Mouse (Mus musculus) B cell, adult 2 months (primary cell): ENCODE data around the gene Bahcc1.

Source experiments
- DNase-seq, 2 experiments: peaks; one replicate each; pipeline ENCODE4 v3.0.0; 2022

Bahcc1 gene

DNA sequence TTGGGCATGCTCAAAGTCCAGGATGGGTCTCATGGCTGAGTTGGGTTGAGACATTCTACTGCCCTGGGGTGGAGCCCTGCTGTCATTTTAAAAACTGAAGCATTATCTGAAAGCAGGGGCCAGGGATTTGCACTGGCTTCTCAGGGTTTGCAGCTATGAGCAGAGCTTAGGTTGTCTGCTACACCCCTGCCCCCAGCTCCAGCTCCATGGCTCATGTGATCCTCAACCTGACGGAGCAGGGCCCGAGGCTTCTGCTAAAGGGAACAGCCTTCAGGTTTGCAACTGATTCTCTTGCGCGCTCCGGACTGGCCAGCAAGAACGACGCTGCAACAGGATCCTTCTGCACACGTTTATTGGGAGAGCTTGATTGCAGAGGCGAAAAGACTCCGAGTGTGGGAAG, 87.4 kb downstream of the Bahcc1 start:
- DNase-seq: no peak

DNA sequence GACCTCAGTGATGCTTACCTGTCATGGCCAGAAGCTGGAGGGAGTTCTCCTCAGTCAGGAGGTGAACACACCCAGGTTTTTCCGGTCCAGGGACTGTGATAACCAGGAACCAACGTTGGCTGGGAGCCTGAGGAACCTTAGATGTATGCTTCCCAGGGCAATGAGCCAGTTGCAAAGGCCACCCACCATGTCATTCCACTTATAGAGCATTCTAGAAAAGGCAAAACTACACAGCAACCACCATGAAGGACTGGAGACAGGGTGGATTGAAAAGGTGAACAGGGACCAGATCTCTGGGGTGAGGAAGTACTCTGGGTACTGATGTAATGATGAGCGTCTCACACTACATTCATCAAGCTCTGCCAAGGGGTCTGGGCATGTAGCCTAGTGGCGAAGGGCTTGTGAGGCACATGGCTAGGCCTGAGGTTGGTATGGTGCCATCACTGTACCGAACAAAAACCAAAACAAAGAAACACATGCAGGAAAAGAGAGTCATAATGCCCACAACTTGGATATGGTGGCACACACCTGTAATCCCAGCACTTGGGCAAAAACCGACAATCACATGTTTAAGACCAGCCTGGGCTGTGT, 102.8 kb downstream of the Bahcc1 start:
- no peak for DNase-seq

DNA sequence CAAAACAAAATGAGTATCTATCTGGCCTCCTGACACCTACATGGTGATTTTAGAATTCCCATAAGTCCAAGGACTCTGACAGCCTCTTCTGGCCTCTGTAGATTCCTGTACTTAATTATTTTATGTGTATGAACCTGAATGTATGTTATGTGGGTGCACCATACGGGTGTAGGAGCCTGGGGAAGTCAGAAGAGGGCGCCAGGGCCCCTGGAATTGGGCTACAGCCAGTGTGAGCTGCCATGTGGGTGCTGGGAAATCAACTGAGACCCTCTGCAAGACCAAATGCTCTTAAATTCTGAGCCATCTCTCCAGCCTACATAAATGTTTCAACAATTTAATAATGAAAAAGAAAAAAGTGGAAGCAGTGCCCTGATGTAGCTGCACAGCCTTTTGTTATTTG, 104.7 kb downstream of the Bahcc1 start:
- no peak for DNase-seq

DNA sequence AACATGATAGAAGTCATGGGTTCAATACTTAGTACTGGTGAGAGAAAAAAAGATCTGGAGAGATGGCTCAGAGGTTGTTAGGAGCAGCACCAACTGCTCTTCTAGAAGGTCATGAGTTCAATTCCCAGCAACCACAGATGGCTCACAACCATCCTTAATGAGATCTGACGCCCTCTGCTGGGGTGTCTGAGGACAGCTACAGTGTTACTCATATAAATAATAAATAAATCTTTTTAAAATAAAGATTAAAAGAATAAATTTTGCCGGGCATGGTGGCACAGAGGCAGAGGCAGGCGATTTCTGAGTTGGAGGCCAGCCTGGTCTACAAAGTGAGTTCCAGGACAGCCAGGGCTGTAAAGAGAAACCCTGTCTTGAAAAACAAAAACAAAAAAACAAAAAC, 106.0 kb downstream of the Bahcc1 start:
- peak in 1 of 2 experiments; percentile 22 for DNase-seq

DNA sequence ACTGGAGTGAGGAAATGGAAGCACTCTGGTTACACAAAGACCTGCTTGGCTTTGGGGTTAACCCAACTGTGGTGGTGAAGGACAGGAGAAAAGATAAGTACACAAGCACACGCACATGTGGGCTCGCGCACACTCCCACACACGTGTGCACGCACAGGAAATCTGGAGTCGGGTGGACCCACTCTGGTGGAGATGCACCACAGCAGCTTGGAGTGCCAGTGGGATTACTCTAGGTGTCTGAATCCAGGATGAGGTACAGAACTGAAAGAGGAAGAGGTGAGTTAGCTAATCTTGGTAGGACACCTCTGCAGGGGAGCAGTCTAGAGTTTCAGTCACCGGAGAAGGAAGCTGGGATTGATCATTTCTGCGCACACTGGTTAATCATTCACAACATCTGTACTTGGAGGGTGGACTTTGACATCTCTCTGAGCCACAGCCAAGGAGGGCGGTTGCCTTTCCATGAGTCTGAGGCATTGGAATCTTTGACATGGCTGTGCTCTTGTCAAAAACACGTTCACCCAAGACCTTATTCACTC, 107.3 kb downstream of the Bahcc1 start:
- no peak for DNase-seq

DNA sequence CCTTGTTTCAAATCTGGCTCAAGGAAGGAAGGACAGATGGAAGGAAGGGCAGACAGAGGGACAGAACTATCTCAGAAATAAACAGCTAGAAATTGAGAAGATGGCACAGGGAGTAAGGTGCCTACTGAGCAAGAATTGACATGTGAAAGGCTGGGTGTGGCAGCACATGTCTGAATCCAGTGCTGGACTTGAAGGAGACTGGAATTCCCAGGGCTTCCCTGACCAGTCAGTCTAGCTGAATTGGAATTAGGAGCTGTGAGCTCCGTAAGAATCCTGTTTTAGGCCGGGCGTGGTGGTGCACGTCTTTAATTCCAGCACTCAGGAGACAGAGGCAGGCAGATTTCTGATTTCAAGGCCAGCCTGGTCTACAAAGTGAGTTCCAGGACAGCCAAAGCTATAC, 108.9 kb downstream of the Bahcc1 start:
- DNase-seq: no peak
